Mouse (Mus musculus) intestine, postnatal 0 days (tissue): ENCODE data around the gene Pdzk1ip1. TPM values are rescaled to one million over a fixed set of nuclear protein-coding genes. Genes with fewer than 3 reads are reported as not detected.
A peak's percentile ranks its signal among the peaks of the same experiment; 100 is the strongest.

ENCODE experiments used
- ATAC-seq: fragments of 200-750 bp; cut with Nextera tagmentation; 2 replicates; pipeline ENCODE4 v1.8.0; 2017; ENCODE audit warnings: mild to moderate bottlenecking, moderate TSS enrichment, moderate library complexity
- H3K27ac ChIP-seq: fragments of 300-500 bp; sonication (generic); 2 replicates; pipeline ENCODE4 v1.5.1; 2014; ENCODE audit warnings: mild to moderate bottlenecking, low read depth, low read length, moderate library complexity
- H3K27me3 ChIP-seq: fragments of 300-500 bp; sonication (generic); replicated peaks from 2 replicates; pipeline ENCODE4 v1.6.1; 2014; ENCODE audit warnings: low read length, mixed read lengths; ENCODE audit not compliant: control insufficient read depth, insufficient read depth
- H3K36me3 ChIP-seq: fragments of 300-500 bp; sonication (generic); 2 replicates; pipeline ENCODE4 v1.6.1; 2014; ENCODE audit warnings: mild to moderate bottlenecking, moderate library complexity; ENCODE audit not compliant: control insufficient read depth, insufficient read depth
- H3K4me1 ChIP-seq: fragments of 300-500 bp; sonication (generic); replicated peaks from 2 replicates; pipeline ENCODE4 v1.6.1; 2014; ENCODE audit warnings: antibody characterized with exemption, low read length, mixed read lengths; ENCODE audit not compliant: control insufficient read depth, insufficient read depth
- H3K4me2 ChIP-seq: fragments of 300-500 bp; sonication (generic); replicated peaks from 2 replicates; pipeline ENCODE4 v1.6.1; 2014; ENCODE audit warnings: low read depth, mild to moderate bottlenecking, moderate library complexity
- H3K4me3 ChIP-seq: fragments of 300-500 bp; sonication (generic); 2 replicates; pipeline ENCODE4 v1.5.1; 2014; ENCODE audit warnings: low read depth, low read length
- H3K9ac ChIP-seq: fragments of 300-500 bp; sonication (generic); 2 replicates; pipeline ENCODE4 v1.6.1; 2014; ENCODE audit warnings: mild to moderate bottlenecking, low read depth, low read length
- H3K9me3 ChIP-seq: fragments of 300-500 bp; sonication (generic); 2 replicates; pipeline ENCODE4 v1.6.1; 2016; ENCODE audit warnings: mixed run types; ENCODE audit not compliant: control insufficient read depth
- CTCF ChIP-seq: sonication (generic); IDR thresholded peaks from 2 replicates; pipeline ENCODE4 v1.5.1; 2016; ENCODE audit warnings: low read depth, mild to moderate bottlenecking, control low read depth, antibody characterized with exemption, moderate library complexity
- WGBS: fragments of 180-500 bp; shearing (Covaris S2); extraction: QIAGEN DNeasy Blood & Tissue Kit; methylation state at CpG from one replicate; pipeline ENCODE4 v1.1.7; 2014; 5-methylcytosine and 5-hydroxymethylcytosine counted together
- polyA plus RNA-seq: library from polyadenylated mRNA; unstranded; fragments of >200 nt; fragmentation: Nextera tagmentation; extraction: Ambion mirVana; gene quantifications from 2 replicates; pipeline ENCODE4 v1.2.1, GENCODE M21; 2015

Pdzk1ip1 gene
- polyA plus RNA-seq, 1 experiment from 2014 or later = 358 TPM

GRCm38 (mm10) chr4:115071668-115072067, 16.8 kb upstream of the Pdzk1ip1 start:
- H3K36me3 ChIP-seq = no peaks in the 10 kb centered on the region
- no peak overlapping the region for H3K27ac ChIP-seq
- TF ChIP-seq CTCF = peak; percentile 24
- no peak for ATAC-seq
- H3K9ac ChIP-seq = no peak overlapping the region
- peaks cover 10% of the 10 kb centered on the region for H3K27me3 ChIP-seq
- H3K4me2 ChIP-seq = no peak overlapping the region
- H3K9me3 ChIP-seq = no peaks in the 10 kb centered on the region
- H3K4me1 ChIP-seq = no peaks in the 10 kb centered on the region
- 17% methylated on average over 1 of the region's 1 CpGs for WGBS
- no peak overlapping the region for H3K4me3 ChIP-seq

GRCm38 (mm10) chr4:115074789-115075188, 13.7 kb upstream of the Pdzk1ip1 start:
- Histone ChIP-seq H3K4me3 (no peak overlapping the region), H3K4me1 (no peaks in the 10 kb centered on the region), H3K27ac (peak overlapping the region; percentile 42; the same call in 1 of the 2 replicates), H3K4me2 (no peak overlapping the region), H3K9ac (no peak overlapping the region), H3K27me3 (no peaks in the 10 kb centered on the region), H3K9me3 (no peaks in the 10 kb centered on the region), H3K36me3 (no peaks in the 10 kb centered on the region)
- ATAC-seq = no peak
- TF ChIP-seq CTCF = no peak
- 79% methylated on average over 1 of the region's 1 CpGs for WGBS

DNA sequence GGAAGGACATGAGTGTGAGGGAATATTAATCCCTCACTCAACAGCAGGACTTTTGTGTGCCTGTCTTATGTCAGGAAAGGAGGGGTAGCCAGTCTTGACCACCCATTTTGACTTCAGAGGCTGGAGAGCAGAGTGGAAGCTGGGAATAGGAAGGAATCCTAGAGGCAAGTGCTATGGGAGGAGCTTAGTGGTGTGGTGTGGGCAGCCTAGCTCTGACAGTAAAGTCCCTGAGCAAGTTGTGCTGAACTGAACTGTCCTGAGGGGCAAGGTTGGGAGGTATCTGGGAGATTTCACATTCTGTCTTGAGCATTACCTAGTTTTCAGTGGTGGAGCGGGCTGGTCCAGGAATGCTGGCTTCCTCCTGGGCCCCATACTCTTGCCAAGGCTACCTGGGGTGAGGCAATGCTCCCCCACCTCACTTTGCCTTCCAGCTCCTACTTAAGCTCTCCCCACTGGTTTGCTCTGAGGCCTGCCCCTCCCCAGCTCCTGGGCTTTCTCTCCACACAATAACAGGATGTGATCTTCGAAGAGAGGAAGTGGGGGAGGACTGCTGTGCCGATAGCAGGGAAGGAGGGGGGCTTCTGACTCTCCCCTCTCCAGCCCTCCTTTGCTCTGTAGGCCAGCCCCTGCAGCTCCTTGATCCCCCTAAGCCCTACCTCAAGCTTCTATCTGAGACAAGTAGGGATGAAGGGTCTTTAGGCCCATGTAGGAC, 13.1 kb upstream of the Pdzk1ip1 start:
- no peaks in the 10 kb centered on the region for H3K9me3 ChIP-seq
- no peak overlapping the region for H3K4me2 ChIP-seq
- peak overlapping the region; percentile 42; the same call in 1 of the 2 replicates for H3K27ac ChIP-seq
- H3K36me3 ChIP-seq = no peaks in the 10 kb centered on the region
- WGBS = 66% methylated on average over 3 of the region's 3 CpGs
- H3K9ac ChIP-seq = no peak overlapping the region
- TF ChIP-seq CTCF = no peak
- H3K4me1 ChIP-seq = no peaks in the 10 kb centered on the region
- no peaks in the 10 kb centered on the region for H3K27me3 ChIP-seq
- H3K4me3 ChIP-seq = no peak overlapping the region
- no peak for ATAC-seq

DNA sequence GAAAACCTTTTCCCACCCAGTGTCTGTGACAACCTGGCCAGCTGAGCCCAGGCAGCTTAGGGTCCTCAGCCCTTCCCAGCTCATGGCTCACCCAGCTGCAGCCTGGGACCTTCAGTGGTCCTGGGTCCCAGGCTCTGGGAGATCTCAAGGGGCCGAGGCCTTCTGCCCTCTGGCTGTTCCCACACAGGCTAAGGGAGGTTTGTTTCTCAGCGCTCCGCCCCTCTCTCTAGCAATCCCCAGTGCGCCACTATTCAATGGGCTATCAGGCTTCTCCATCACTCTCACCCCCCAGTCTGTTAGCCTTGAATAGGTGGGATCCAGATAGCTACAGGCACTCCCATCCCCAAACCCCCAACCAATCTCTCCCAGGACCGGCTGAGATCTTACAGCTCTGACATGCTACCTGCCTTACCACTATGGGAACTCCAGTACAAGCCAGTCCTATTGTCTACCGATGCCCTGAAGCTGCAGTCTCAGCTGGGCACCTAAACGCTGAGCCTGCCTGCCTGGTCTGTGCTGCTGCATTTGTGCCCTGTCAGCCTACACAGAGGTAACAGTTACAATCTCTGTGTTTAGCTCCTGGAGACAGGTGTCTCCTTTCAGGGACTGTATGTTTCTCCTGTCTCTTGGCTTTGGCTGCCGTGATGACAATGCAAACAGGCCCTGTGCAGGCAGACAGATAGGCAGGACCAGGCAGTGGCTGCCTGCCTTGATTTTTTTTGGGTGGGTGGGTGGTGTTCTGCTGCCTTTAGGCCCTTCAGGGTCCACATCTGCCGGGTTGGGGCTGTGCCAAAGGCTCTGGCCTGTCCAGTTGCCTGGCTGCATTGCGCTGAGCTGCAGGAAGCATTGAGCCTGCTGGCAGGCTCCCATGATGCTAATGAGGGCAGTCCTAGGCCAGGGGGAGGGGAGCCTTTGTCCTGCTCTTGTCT, 9.4 kb upstream of the Pdzk1ip1 start:
- Histone ChIP-seq H3K9ac (no peak overlapping the region), H3K36me3 (no peaks in the 10 kb centered on the region), H3K4me3 (no peak overlapping the region), H3K4me2 (no peak overlapping the region), H3K9me3 (no peaks in the 10 kb centered on the region), H3K4me1 (no peaks in the 10 kb centered on the region), H3K27me3 (no peaks in the 10 kb centered on the region), H3K27ac (no peak overlapping the region)
- TF ChIP-seq CTCF = no peak
- ATAC-seq = no peak
- WGBS = 44% methylated on average over 10 of the region's 10 CpGs

- TF ChIP-seq CTCF = no peak
- H3K27me3 ChIP-seq = no peaks in the 10 kb centered on the region
- H3K4me3 ChIP-seq = no peak overlapping the region
- no peak for ATAC-seq
- H3K4me1 ChIP-seq = no peaks in the 10 kb centered on the region
- WGBS = 44% methylated on average over 5 of the region's 5 CpGs
- no peaks in the 10 kb centered on the region for H3K36me3 ChIP-seq
- H3K27ac ChIP-seq = no peak overlapping the region
- no peaks in the 10 kb centered on the region for H3K9me3 ChIP-seq
- no peak overlapping the region for H3K4me2 ChIP-seq
- H3K9ac ChIP-seq = no peak overlapping the region
Measured at GRCm38 (mm10) chr4:115079821-115080349, 8.6 kb upstream of the Pdzk1ip1 start.

GRCm38 (mm10) chr4:115083031-115083430, 5.5 kb upstream of the Pdzk1ip1 start:
- TF ChIP-seq CTCF = no peak
- Histone ChIP-seq H3K4me1 (no peaks in the 10 kb centered on the region), H3K9me3 (no peaks in the 10 kb centered on the region), H3K4me2 (no peak overlapping the region), H3K9ac (no peak overlapping the region), H3K36me3 (no peaks in the 10 kb centered on the region), H3K4me3 (no peak overlapping the region), H3K27ac (no peak overlapping the region), H3K27me3 (no peaks in the 10 kb centered on the region)
- WGBS = 85% methylated on average over 3 of the region's 3 CpGs
- no peak for ATAC-seq
